Mouse (Mus musculus) hindbrain, embryonic 12.5 days (tissue): Measurements from ENCODE around the gene Olfr1494. TPM values are rescaled to one million over a fixed set of nuclear protein-coding genes. Genes with fewer than 3 reads are reported as not detected.

Experiments
- ATAC-seq: fragments of 200-750 bp; cut with Nextera tagmentation; 2 replicates; pipeline ENCODE4 v1.8.0; 2017; ENCODE audit warnings: moderate TSS enrichment; ENCODE audit not compliant: low FRiP score
- H3K27ac ChIP-seq: fragments of 300-500 bp; sonication (generic); 2 replicates; pipeline ENCODE4 v1.5.1; 2016; ENCODE audit warnings: mild to moderate bottlenecking
- H3K27me3 ChIP-seq: fragments of 300-500 bp; sonication (generic); 2 replicates; pipeline ENCODE4 v1.6.1; 2016; ENCODE audit warnings: mild to moderate bottlenecking
- H3K36me3 ChIP-seq: fragments of 300-500 bp; sonication (generic); 2 replicates; pipeline ENCODE4 v1.6.1; 2016; ENCODE audit warnings: mild to moderate bottlenecking
- H3K4me1 ChIP-seq: fragments of 300-500 bp; sonication (generic); 2 replicates; pipeline ENCODE4 v1.6.1; 2016
- H3K4me2 ChIP-seq: fragments of 300-500 bp; sonication (generic); replicated peaks from 2 replicates; pipeline ENCODE4 v1.6.1; 2016; ENCODE audit warnings: mild to moderate bottlenecking
- H3K4me3 ChIP-seq: fragments of 300-500 bp; sonication (generic); 2 replicates; pipeline ENCODE4 v1.5.1; 2016; ENCODE audit warnings: mild to moderate bottlenecking
- H3K9ac ChIP-seq: fragments of 300-500 bp; sonication (generic); 2 replicates; pipeline ENCODE4 v1.6.1; 2016; ENCODE audit warnings: mild to moderate bottlenecking, moderate library complexity
- H3K9me3 ChIP-seq: fragments of 300-500 bp; sonication (generic); replicated peaks from 2 replicates; pipeline ENCODE4 v1.6.1; 2016; ENCODE audit warnings: mild to moderate bottlenecking
- WGBS: fragments of 180-500 bp; shearing (Covaris S2); methylation state at CpG from one replicate; pipeline ENCODE4 v1.1.7; 2016; 5-methylcytosine and 5-hydroxymethylcytosine counted together
- polyA plus RNA-seq: library from polyadenylated mRNA; unstranded; fragments of >200 nt; fragmentation: Nextera tagmentation; extraction: Ambion mirVana; gene quantifications from 2 replicates; pipeline ENCODE4 v1.2.1, GENCODE M21; 2016

Gene Olfr1494
- polyA plus RNA-seq = not detected in 2 replicates

- Histone ChIP-seq H3K4me2 (no peak within 1 kb of the TSS), H3K4me1 (no peaks in the 10 kb centered on the region)
- ATAC-seq = no peak
These were observed at the start of gene Olfr1494 for GRCm38 (mm10) chr19:13739428-13739827. Gene Olfr1494 (plus strand): TSS chr19:13739728.

DNA sequence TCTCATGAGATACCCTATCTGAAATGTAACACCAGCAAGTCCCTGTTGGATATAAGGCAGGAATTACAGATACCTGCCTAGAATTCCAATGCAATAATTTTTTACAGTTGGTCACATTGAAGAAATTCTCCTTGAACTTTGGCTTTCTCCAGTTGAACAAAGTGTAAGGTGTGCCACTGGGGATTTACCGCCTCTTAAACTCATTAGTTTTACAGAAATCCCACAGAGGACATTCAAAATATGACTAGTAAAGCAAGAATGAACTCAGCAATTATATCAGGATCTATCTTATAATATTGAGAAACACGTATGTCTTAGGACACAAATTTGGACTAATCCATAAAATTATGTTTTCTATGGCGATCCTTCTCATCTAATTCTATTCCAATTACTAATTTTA is 42.6 kb upstream of the Olfr1494 start, which contains the start of gene Olfr1491:
Gene Olfr1491 (plus strand): TSS at position 301 of the 400 bp plus-strand sequence.
- ATAC-seq = no peak
- Histone ChIP-seq H3K9ac (no peak within 1 kb of the TSS), H3K4me1 (no peaks in the 10 kb centered on the region), H3K36me3 (no peaks in the 10 kb centered on the region), H3K4me3 (no peak within 1 kb of the TSS), H3K27ac (no peak within 1 kb of the TSS), H3K4me2 (no peak within 1 kb of the TSS), H3K9me3 (no peaks in the 10 kb centered on the region), H3K27me3 (no peaks in the 10 kb centered on the region)
- WGBS = 79% methylated on average over 3 of the region's 3 CpGs

More at GRCm38 (mm10) chr19:13739428-13739827, at the start of gene Olfr1494:
- Histone ChIP-seq H3K9ac (no peak within 1 kb of the TSS), H3K27ac (no peak within 1 kb of the TSS), H3K4me3 (no peak within 1 kb of the TSS), H3K36me3 (no peaks in the 10 kb centered on the region), H3K27me3 (no peaks in the 10 kb centered on the region), H3K9me3 (peaks cover 6% of the 10 kb centered on the region)
- WGBS = 95% methylated on average over 4 of the region's 4 CpGs

GRCm38 (mm10) chr19:13722978-13723377 is 16.6 kb upstream of the Olfr1494 start, which contains the start of gene Olfr1493-ps1:
Gene Olfr1493-ps1 (plus strand): TSS chr19:13723278.
- H3K9ac ChIP-seq = no peak within 1 kb of the TSS
- no peak within 1 kb of the TSS for H3K4me2 ChIP-seq
- H3K27ac ChIP-seq = no peak within 1 kb of the TSS
- no peak for ATAC-seq
- H3K27me3 ChIP-seq = no peaks in the 10 kb centered on the region
- no peak within 1 kb of the TSS for H3K4me3 ChIP-seq
- H3K4me1 ChIP-seq = no peaks in the 10 kb centered on the region
- H3K36me3 ChIP-seq = no peaks in the 10 kb centered on the region
- WGBS = 62% methylated on average over 2 of the region's 2 CpGs
- H3K9me3 ChIP-seq = no peaks in the 10 kb centered on the region; the same call in 1 of the 2 replicates

GRCm38 (mm10) chr19:13749366-13749765 is 9.8 kb downstream of the Olfr1494 start:
- ATAC-seq = no peak
- no peaks in the 10 kb centered on the region for H3K27me3 ChIP-seq
- no peak overlapping the region for H3K27ac ChIP-seq
- H3K4me2 ChIP-seq = no peak overlapping the region
- H3K9ac ChIP-seq = no peak overlapping the region
- H3K36me3 ChIP-seq = no peaks in the 10 kb centered on the region
- H3K9me3 ChIP-seq = 0 out of 2 replicates have a peak, but pooled peaks cover 4% of the 10 kb centered on the region
- no peak overlapping the region for H3K4me3 ChIP-seq
- 89% methylated on average over 1 of the region's 1 CpGs for WGBS
- no peaks in the 10 kb centered on the region for H3K4me1 ChIP-seq

GRCm38 (mm10) chr19:13764306-13764705 is 24.8 kb downstream of the Olfr1494 start, which contains the start of gene Olfr1495:
Gene Olfr1495 (plus strand): TSS chr19:13764606.
- Histone ChIP-seq H3K9me3 (0 out of 2 replicates have a peak, but pooled peaks cover 2% of the 10 kb centered on the region), H3K27ac (no peak within 1 kb of the TSS), H3K9ac (no peak within 1 kb of the TSS), H3K4me3 (no peak within 1 kb of the TSS), H3K36me3 (no peaks in the 10 kb centered on the region), H3K4me2 (no peak within 1 kb of the TSS), H3K27me3 (no peaks in the 10 kb centered on the region), H3K4me1 (no peaks in the 10 kb centered on the region)
- no peak for ATAC-seq
- 83% methylated on average over 3 of the region's 3 CpGs for whole genome bisulfite sequencing

DNA sequence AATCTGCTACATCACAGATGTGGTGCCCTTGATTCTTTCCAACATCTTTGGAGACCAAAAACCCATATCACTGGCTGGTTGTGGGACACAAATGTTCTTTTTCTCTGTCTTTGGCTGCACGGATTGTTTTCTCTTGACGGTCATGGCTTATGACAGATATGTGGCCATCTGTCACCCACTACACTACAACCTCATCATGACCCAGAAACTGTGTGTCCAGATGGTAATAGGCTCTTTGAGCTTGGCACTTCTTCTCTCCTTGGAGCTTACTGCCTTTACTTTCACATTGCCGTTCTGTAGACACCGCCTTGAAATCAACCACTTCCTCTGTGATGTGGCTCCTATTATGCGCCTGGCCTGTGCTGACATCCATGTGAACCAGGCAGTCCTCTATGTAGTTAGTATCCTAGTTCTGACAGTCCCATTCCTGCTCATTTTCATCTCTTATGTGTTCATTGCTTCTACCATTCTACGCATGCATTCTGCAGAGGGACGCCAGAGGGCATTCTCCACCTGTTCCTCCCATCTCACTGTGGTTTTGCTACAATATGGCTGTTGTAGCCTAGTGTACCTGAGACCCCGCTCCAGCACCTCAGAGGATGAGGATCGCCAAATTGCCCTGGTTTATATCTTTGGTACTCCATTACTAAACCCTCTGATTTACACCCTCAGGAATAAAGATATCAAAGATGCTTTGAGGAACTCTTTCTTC is 29.2 kb downstream of the Olfr1494 start:
- no peaks in the 10 kb centered on the region for H3K4me1 ChIP-seq
- H3K4me3 ChIP-seq = no peak overlapping the region
- H3K36me3 ChIP-seq = no peaks in the 10 kb centered on the region
- no peaks in the 10 kb centered on the region for H3K27me3 ChIP-seq
- ATAC-seq = no peak
- 0 out of 2 replicates have a peak, but pooled peaks cover 5% of the 10 kb centered on the region for H3K9me3 ChIP-seq
- H3K9ac ChIP-seq = no peak overlapping the region
- no peak overlapping the region for H3K27ac ChIP-seq
- H3K4me2 ChIP-seq = no peak overlapping the region
- 92% methylated on average over 9 of the region's 9 CpGs for WGBS

GRCm38 (mm10) chr19:13777578-13777977 is 38.0 kb downstream of the Olfr1494 start, which contains the start of gene Olfr1496:
Gene Olfr1496 (plus strand): TSS chr19:13777878.
- H3K27me3 ChIP-seq = no peaks in the 10 kb centered on the region
- H3K9me3 ChIP-seq = 0 out of 2 replicates have a peak, but pooled peaks cover 3% of the 10 kb centered on the region
- no peaks in the 10 kb centered on the region for H3K4me1 ChIP-seq
- no peaks in the 10 kb centered on the region for H3K36me3 ChIP-seq
- no peak within 1 kb of the TSS for H3K4me2 ChIP-seq
- no peak within 1 kb of the TSS for H3K27ac ChIP-seq
- H3K4me3 ChIP-seq = no peak within 1 kb of the TSS
- ATAC-seq = no peak
- no peak within 1 kb of the TSS for H3K9ac ChIP-seq
- 82% methylated on average over 1 of the region's 1 CpGs for WGBS

DNA sequence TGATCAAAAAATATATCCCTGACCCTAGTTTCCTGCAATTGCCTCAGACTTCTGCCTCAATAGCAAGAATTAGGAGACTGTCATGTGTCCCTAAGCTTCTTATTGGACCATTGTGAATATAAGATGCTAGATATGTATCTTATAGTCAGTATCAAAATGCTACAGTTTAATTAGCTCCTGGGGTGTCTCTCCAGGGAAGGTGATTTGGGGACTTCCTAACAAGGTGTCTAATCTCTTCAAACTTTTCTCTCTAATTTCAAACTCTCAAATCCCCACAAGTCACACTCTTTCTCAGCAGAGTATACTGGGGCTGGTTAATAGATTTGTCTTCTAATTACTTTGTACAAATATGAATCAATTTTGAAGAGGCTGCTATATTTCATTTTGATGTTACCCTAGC is 58.6 kb downstream of the Olfr1494 start, which contains the start of gene Olfr1497:
Gene Olfr1497 (minus strand): TSS at position 101 of the 400 bp plus-strand sequence.
- no peak for ATAC-seq
- H3K4me2 ChIP-seq = no peak within 1 kb of the TSS
- no peak within 1 kb of the TSS for H3K4me3 ChIP-seq
- no peaks in the 10 kb centered on the region for H3K27me3 ChIP-seq
- no peaks in the 10 kb centered on the region for H3K4me1 ChIP-seq
- H3K9me3 ChIP-seq = no peaks in the 10 kb centered on the region
- no peak within 1 kb of the TSS for H3K9ac ChIP-seq
- no peaks in the 10 kb centered on the region for H3K36me3 ChIP-seq
- H3K27ac ChIP-seq = no peak within 1 kb of the TSS

Other genes with a start within 250 kb of the Olfr1494 start
- not detected in 2 replicates for gene Olfr1477, start 239.2 kb upstream of the Olfr1494 start, polyA plus RNA-seq
- gene Olfr1480, start 211.8 kb upstream of the Olfr1494 start, polyA plus RNA-seq = not detected in 2 replicates
- gene Olfr1484, start 156.2 kb upstream of the Olfr1494 start, polyA plus RNA-seq = not detected in 2 replicates
- not detected in 2 replicates for gene Olfr1487, start 122.4 kb upstream of the Olfr1494 start, polyA plus RNA-seq
- not detected in 2 replicates for gene Olfr1489, start 108.1 kb upstream of the Olfr1494 start, polyA plus RNA-seq
- not detected in 2 replicates for gene Olfr1490, start 88.6 kb upstream of the Olfr1494 start, polyA plus RNA-seq
- gene Olfr1491, start 42.5 kb upstream of the Olfr1494 start, polyA plus RNA-seq = not detected in 2 replicates
- not detected in 2 replicates for gene Olfr1493-ps1, start 16.4 kb upstream of the Olfr1494 start, polyA plus RNA-seq
- not detected in 2 replicates for gene Olfr1495, start 24.9 kb downstream of the Olfr1494 start, polyA plus RNA-seq
- not detected in 2 replicates for gene Olfr1496, start 38.1 kb downstream of the Olfr1494 start, polyA plus RNA-seq
- not detected in 2 replicates for gene Olfr1497, start 58.5 kb downstream of the Olfr1494 start, polyA plus RNA-seq
- not detected in 2 replicates for gene Olfr1499, start 79.7 kb downstream of the Olfr1494 start, polyA plus RNA-seq
- not detected in 2 replicates for gene Olfr1500, start 90.8 kb downstream of the Olfr1494 start, polyA plus RNA-seq
- gene Olfr1501, start 111.0 kb downstream of the Olfr1494 start, polyA plus RNA-seq = not detected in 2 replicates
- gene Olfr1502, start 122.1 kb downstream of the Olfr1494 start, polyA plus RNA-seq = not detected in 2 replicates
- gene Olfr1504, start 158.2 kb downstream of the Olfr1494 start, polyA plus RNA-seq = not detected in 2 replicates
- not detected in 2 replicates for gene Olfr1505, start 173.8 kb downstream of the Olfr1494 start, polyA plus RNA-seq